Mouse (Mus musculus): ENCODE data around the gene Cog4.
"Not testable (repeated sequence)": the region's sequence is repeated elsewhere in the genome, so short reads cannot be mapped to it uniquely, and the experiment has no call there.

The Cog4 gene

GRCm38 (mm10) chr8:110828511-110828910 lies 17.9 kb upstream of the Cog4 start:
- DNase-seq (ENCODE audit: low spot score in 2 of 2), result no peak

GRCm38 (mm10) chr8:110831956-110832355 lies 14.4 kb upstream of the Cog4 start:
- DNase-seq (ENCODE audit: low spot score in 2 of 2), result no peak

- no peak for DNase-seq (ENCODE audit: low spot score in 2 of 2)
Measured at GRCm38 (mm10) chr8:110842012-110842574, 4.3 kb upstream of the Cog4 start.

GRCm38 (mm10) chr8:110843207-110843606 lies 3.2 kb upstream of the Cog4 start:
- no peak for DNase-seq (ENCODE audit: low spot score in 2 of 2)

- DNase-seq (ENCODE audit: low spot score in 2 of 2), result no peak
Measured at GRCm38 (mm10) chr8:110844941-110845340, 1.5 kb upstream of the Cog4 start.

- DNase-seq (ENCODE audit: low spot score in 2 of 2), result no peak
Measured at GRCm38 (mm10) chr8:110845821-110846404, 487 bp upstream of the Cog4 start.

GRCm38 (mm10) chr8:110847171-110847549 lies 760 bp downstream of the Cog4 start:
- no peak for DNase-seq (ENCODE audit: low spot score in 2 of 2)

GRCm38 (mm10) chr8:110847645-110848495 lies 1.5 kb downstream of the Cog4 start:
- no peak for DNase-seq (ENCODE audit: low spot score in 2 of 2)

GRCm38 (mm10) chr8:110851186-110851585 lies 4.8 kb downstream of the Cog4 start:
- DNase-seq (ENCODE audit: low spot score in 2 of 2), result no peak

- not testable (repeated sequence) for DNase-seq (ENCODE audit: low spot score in 2 of 2)
Measured at GRCm38 (mm10) chr8:110856073-110856472, 9.7 kb downstream of the Cog4 start.

GRCm38 (mm10) chr8:110856760-110857461 lies 10.5 kb downstream of the Cog4 start:
- no peak for DNase-seq (ENCODE audit: low spot score in 2 of 2)

- no peak for DNase-seq (ENCODE audit: low spot score in 2 of 2)
Measured at GRCm38 (mm10) chr8:110859651-110860501, 13.5 kb downstream of the Cog4 start.

GRCm38 (mm10) chr8:110861347-110862025 lies 15.1 kb downstream of the Cog4 start:
- DNase-seq (ENCODE audit: low spot score in 2 of 2), result not testable (repeated sequence)

GRCm38 (mm10) chr8:110870501-110870900 lies 24.1 kb downstream of the Cog4 start:
- DNase-seq (ENCODE audit: low spot score in 2 of 2), result no peak

GRCm38 (mm10) chr8:110877862-110878261 lies 31.5 kb downstream of the Cog4 start:
- no peak for DNase-seq (ENCODE audit: low spot score in 2 of 2)

- no peak for DNase-seq (ENCODE audit: low spot score in 2 of 2)
Measured at GRCm38 (mm10) chr8:110881741-110882310, 35.4 kb downstream of the Cog4 start.

- DNase-seq (ENCODE audit: low spot score in 2 of 2), result no peak
Measured at GRCm38 (mm10) chr8:110883824-110884223, 37.4 kb downstream of the Cog4 start.

GRCm38 (mm10) chr8:110886634-110887033 lies 40.2 kb downstream of the Cog4 start:
- DNase-seq (ENCODE audit: low spot score in 2 of 2), result no peak

- DNase-seq (ENCODE audit: low spot score in 2 of 2), result no peak
Measured at GRCm38 (mm10) chr8:110887551-110887950, 41.2 kb downstream of the Cog4 start.

- no peak for DNase-seq (ENCODE audit: low spot score in 2 of 2)
Measured at GRCm38 (mm10) chr8:110888441-110888840, 42.0 kb downstream of the Cog4 start.

Data from frontal cortex, postnatal 25 days (tissue).